Mouse (Mus musculus): ENCODE measurements at regions not wholly inside any gene's neighbourhood (a gene's known extent, or its start where the extent isn't known, plus 50 kb on each side); places are given as distances from the start of the nearest gene placed in this dataset.

DNA sequence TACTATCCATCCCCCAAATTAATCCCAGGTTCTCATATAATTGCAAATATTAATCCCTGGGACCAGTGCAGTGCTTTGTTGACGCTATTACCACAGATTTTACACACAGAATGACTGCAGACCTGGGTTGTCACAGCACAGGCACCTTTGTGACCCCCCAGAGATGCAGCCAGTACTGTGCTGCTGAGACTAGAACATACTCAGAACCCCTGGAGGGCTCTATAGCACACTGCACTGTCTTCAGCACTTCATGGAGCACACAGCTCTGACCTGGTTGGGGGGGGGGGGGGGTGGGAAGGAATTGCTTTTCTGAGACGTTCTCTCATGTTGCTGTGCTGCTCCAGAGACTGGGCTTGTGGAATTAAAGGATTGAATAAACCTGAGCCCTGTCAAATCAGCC is 154.9 kb upstream of the Gm34302 start:
- no peaks in the 10 kb centered on the region for H3K36me3 ChIP-seq (ENCODE audit: poor library complexity, severe bottlenecking)
- WGBS = 29% methylated on average over 2 of the region's 2 CpGs
- 0 out of 2 replicates have a peak, but pooled peaks have one; percentile 27 for ATAC-seq

DNA sequence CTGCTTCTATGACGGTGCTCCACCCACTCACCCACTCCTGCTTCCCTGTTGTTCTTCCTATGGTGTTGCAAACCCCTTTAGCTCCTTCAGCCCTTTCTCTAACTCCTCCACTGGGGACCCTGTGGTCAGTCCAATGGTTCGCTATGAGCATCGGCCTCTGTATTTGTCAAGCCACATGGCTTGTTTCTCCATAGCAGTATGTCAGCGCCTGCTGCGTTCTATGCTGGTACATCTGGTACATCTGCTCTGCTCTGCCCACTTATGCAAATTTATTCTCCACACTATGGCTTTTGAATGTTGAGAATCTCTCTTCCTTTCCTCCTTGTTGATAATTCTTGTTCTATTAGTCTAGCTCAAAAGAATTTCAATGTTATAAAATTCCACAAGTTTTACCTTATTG is 154.2 kb upstream of the Gm34302 start:
- ATAC-seq = peak; percentile 41; the same call in 1 of the 2 replicates
- no peaks in the 10 kb centered on the region for H3K4me1 ChIP-seq
- WGBS = 73% methylated on average over 5 of the region's 5 CpGs
- H3K36me3 ChIP-seq (ENCODE audit: poor library complexity, severe bottlenecking) = no peaks in the 10 kb centered on the region
- H3K9ac ChIP-seq = no peak overlapping the region
- no peaks in the 10 kb centered on the region for H3K9me3 ChIP-seq (replicated peaks)
- no peaks in the 10 kb centered on the region for H3K27me3 ChIP-seq
- H3K27ac ChIP-seq = no peak overlapping the region
- H3K4me3 ChIP-seq = no peak overlapping the region
- H3K4me2 ChIP-seq = no peak overlapping the region

More for the DNA sequence above, 154.9 kb upstream of the Gm34302 start:
- Histone ChIP-seq H3K4me3 (no peak overlapping the region), H3K4me2 (no peak overlapping the region), H3K27ac (no peak overlapping the region), H3K4me1 (no peaks in the 10 kb centered on the region), H3K27me3 (no peaks in the 10 kb centered on the region), H3K9me3 (replicated peaks) (no peaks in the 10 kb centered on the region), H3K9ac (no peak overlapping the region)

DNA sequence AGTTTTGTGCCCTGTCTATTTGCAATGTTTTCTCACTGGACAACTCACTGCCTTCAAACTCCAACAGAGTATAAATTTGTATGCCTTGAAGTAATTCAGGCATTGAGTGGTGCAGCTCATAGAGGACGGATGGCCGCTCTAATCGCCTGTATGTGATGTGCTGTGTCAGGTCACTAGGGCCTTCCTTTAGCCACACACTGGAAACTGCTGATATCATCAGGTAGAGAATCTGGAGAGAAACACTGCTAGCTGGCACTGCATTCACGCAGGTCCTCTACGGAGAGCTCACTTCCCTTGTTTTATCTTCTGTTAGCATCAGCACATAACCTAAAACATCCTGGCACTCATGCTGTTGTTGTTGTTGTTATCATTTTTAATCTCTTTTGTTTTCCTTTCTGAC is 144.0 kb upstream of the Gm34302 start:
- H3K9ac ChIP-seq = no peak overlapping the region
- H3K9me3 ChIP-seq (replicated peaks) = no peaks in the 10 kb centered on the region
- no peak for ATAC-seq
- no peaks in the 10 kb centered on the region for H3K27me3 ChIP-seq
- no peaks in the 10 kb centered on the region for H3K4me1 ChIP-seq
- WGBS = 76% methylated on average over 5 of the region's 5 CpGs
- no peaks in the 10 kb centered on the region for H3K36me3 ChIP-seq (ENCODE audit: poor library complexity, severe bottlenecking)
- no peak overlapping the region for H3K27ac ChIP-seq
- no peak overlapping the region for H3K4me2 ChIP-seq
- no peak overlapping the region for H3K4me3 ChIP-seq

DNA sequence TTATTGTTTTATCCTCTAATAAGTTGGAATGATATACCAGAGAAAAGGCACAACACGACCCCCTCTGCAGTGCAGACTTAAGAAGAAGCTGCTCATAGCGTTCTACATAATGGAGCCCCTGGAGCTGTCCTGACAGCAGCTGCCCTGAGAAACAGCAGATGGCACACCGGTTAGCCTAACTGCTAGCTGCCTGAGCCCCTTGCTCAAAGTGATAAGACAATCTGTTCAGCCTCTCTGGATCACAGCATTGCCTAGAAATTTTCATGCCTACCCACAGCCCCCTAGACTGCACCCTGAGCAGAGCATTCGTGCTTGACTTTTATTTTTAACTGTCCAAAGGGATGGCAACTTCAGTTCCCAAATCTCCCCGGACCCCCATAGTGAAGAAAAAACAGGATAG is 132.4 kb upstream of the Gm34302 start:
- Histone ChIP-seq H3K4me2 (no peak overlapping the region), H3K9me3 (replicated peaks) (no peaks in the 10 kb centered on the region), H3K4me3 (no peak overlapping the region), H3K27ac (no peak overlapping the region), H3K4me1 (no peaks in the 10 kb centered on the region), H3K36me3 (ENCODE audit: poor library complexity, severe bottlenecking) (no peaks in the 10 kb centered on the region), H3K9ac (no peak overlapping the region), H3K27me3 (no peaks in the 10 kb centered on the region)
- ATAC-seq = peak; percentile 92
- 31% methylated on average over 5 of the region's 5 CpGs for WGBS

DNA sequence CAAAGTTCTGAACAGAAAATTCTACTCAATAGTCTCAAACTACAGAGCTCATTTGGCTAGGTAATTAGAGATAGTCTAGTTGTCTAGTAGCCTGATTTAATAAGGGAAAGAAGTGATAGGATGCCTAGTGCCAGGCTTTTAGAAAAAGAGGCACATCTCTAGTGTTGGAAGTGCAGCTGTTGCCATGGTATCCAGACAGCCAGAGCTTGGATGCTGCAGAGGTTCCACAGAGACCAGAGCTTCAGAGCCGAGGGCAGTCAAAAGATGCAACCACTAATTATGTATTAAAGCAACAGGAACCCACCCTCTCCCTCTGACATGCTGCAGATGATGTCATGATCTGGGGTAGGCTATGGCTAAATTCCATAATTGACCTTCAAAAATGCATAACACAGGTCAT is 130.0 kb upstream of the Gm34302 start:
- no peak overlapping the region for H3K4me3 ChIP-seq
- H3K27me3 ChIP-seq = no peaks in the 10 kb centered on the region
- H3K27ac ChIP-seq = no peak overlapping the region
- H3K36me3 ChIP-seq (ENCODE audit: poor library complexity, severe bottlenecking) = no peaks in the 10 kb centered on the region
- H3K9ac ChIP-seq = no peak overlapping the region
- no peak overlapping the region for H3K4me2 ChIP-seq
- H3K9me3 ChIP-seq (replicated peaks) = no peaks in the 10 kb centered on the region
- ATAC-seq = peak; percentile 64; the same call in 1 of the 2 replicates
- peaks cover 7% of the 10 kb centered on the region for H3K4me1 ChIP-seq
- 22% methylated on average over 1 of the region's 1 CpGs for WGBS

DNA sequence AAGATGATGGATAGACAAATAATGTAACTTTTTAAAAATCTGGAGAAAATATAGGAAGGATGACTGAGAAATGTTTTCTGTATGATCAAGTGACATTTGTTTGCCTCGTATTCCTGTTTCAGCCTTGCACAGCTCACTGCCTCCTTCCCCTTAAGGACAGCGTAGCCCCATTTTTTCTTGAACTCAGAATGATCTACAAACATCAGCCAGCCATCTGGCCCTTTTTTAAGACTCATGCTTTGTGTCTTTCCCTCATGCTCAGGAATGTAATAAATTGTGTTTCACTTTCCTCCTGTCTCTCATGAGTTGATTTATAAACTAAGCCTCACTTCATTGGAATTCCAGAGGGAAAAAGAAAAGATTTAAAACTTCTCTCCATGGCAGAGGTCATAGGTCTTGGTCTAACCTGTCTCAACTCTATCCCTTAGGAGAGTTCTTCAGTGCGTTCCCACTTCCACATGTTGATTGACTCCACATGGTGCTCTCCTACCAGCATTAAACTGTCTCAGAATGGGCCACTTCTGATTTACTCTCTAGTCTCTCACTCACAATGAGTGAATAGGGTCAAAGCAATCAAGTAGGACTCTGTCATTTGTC is 129.2 kb upstream of the Gm34302 start:
- H3K9me3 ChIP-seq (replicated peaks) = no peaks in the 10 kb centered on the region
- no peak overlapping the region for H3K9ac ChIP-seq
- 89% methylated on average over 3 of the region's 3 CpGs for WGBS
- H3K4me3 ChIP-seq = no peak overlapping the region
- H3K4me2 ChIP-seq = no peak overlapping the region
- H3K27me3 ChIP-seq = no peaks in the 10 kb centered on the region
- no peak for ATAC-seq
- no peak overlapping the region for H3K27ac ChIP-seq
- H3K36me3 ChIP-seq (ENCODE audit: poor library complexity, severe bottlenecking) = no peaks in the 10 kb centered on the region
- peaks cover 7% of the 10 kb centered on the region for H3K4me1 ChIP-seq

DNA sequence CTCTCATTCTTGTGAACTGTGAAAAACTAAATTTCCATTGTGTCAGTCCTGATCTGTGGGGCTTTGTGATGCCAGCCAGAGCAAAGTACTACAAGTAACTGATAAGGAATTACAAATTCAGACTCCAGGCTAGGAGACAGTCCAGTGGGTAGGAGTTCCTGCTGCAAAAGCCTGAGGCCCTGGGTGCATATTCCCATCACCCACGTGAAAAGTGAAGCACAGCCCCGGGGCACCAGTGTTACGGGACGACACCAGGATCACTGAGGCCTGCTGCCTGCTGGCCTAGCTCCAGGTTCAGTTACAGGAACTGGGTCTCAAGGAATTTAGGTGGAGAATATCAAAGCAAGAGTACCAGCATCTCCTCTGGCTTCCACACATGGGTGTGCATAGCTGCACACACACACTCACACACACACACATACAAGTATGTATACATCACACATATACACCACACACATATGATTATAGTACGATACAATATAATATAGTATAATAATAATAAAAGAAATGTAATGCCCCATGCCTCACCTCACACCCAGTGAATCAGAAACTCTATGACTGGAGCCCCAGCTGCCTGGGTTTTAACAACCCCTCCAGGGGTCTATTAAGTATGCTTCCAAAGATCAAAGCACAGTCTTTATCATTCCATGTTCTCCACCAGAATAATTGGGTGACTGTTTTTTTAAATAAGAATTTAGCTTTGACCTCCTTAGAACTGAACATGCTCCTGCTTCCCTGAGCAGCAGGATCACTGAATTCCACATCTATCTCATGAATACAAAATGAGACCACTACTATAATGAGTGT is 126.6 kb upstream of the Gm34302 start:
- 39% methylated on average over 5 of the region's 5 CpGs for WGBS
- Histone ChIP-seq H3K4me2 (no peak overlapping the region), H3K9ac (no peak overlapping the region), H3K4me3 (no peak overlapping the region), H3K27me3 (no peaks in the 10 kb centered on the region), H3K9me3 (replicated peaks) (no peaks in the 10 kb centered on the region), H3K36me3 (ENCODE audit: poor library complexity, severe bottlenecking) (no peaks in the 10 kb centered on the region), H3K4me1 (peaks cover 7% of the 10 kb centered on the region), H3K27ac (no peak overlapping the region)
- peak; percentile 25; the same call in 1 of the 2 replicates for ATAC-seq

DNA sequence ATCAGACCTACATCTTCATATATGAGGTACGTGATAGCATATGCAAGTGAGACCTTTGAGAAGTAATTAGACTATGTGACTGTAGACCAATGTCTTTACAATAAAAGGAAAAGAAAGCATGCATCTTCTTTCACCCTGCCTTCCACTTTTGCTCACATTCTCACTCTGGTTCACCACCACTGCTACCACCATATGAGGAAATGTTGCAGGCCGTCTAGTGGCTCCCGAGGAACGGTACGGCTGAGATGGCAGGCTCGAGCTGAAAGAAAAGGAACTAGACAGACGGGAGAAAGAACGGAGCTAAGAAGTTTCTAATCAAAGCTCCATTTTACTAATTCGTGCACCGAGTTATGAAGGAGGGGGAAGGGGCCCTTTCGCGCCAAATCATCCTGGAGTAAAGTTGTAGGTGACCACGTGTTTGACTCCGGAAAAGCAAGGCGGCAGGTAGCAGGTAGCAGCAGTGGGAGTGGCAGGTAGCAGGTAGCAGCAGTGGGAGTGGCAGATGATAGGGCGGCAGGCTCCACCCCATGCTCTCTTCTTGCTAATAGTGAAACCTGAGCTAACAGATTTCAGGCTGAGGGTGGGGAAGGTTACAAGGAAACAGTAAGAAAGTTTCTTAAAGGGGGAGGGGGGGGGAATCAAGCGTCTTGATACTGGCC is 125.9 kb upstream of the Gm34302 start:
- no peak overlapping the region for H3K9ac ChIP-seq
- H3K27ac ChIP-seq = no peak overlapping the region
- H3K36me3 ChIP-seq (ENCODE audit: poor library complexity, severe bottlenecking) = no peaks in the 10 kb centered on the region
- peak overlapping the region; percentile 28; the same call in 1 of the 2 replicates for H3K4me2 ChIP-seq
- 24% methylated on average over 17 of the region's 17 CpGs for WGBS
- no peaks in the 10 kb centered on the region for H3K27me3 ChIP-seq
- H3K9me3 ChIP-seq (replicated peaks) = no peaks in the 10 kb centered on the region
- H3K4me3 ChIP-seq = no peak overlapping the region
- H3K4me1 ChIP-seq = peaks cover 7% of the 10 kb centered on the region
- ATAC-seq = 0 out of 2 replicates have a peak, but pooled peaks have one; percentile 9

DNA sequence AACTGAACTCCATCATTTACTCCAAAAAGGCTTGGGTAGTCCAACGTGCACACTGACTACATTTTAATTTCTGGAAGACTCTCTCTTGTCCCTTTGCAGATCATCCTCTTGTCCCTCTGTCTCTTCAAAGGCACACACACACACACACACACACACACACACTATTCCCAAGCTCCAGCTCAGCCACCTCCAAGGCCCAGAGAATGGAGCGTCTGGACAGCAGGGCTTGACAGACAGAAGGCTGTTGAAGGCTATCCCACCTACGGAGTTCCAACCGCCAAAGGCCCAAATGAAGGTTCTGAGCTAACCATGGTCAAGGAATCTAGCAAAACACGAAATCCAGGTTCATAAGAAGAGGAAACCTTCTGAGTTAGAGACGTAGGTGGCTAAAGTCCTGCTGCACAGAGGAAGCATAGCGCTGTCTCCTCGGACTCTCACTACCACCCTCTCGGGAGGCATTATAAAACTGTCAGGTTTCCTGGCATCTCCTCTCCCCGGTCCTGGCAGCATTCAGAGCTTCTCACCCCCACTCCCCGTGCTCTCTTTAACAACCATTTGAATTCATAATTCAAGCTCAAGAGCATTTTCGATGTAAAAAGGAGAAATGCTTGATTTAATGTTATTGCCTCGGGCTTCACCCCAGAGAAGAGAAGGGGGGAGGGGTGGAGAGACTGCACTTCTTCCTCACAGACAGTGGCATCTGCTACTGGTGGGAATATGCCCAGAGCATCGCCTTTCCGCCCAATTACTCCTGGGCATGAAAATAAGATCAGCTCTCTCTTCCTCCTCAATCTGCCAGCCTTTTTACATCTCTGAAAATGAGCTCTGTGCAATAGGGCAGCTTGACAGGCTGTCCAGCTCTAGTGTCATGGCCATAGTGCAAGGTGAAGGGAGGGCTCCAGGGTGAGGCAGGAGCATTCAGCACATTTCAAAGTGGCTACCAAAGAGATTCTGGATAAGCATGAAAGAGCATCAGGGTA is 99.3 kb upstream of the Gm34302 start:
- 77% methylated on average over 15 of the region's 15 CpGs for WGBS
- Histone ChIP-seq H3K27ac (peak overlapping the region; percentile 22; the same call in 1 of the 2 replicates), H3K4me2 (no peak overlapping the region)

DNA sequence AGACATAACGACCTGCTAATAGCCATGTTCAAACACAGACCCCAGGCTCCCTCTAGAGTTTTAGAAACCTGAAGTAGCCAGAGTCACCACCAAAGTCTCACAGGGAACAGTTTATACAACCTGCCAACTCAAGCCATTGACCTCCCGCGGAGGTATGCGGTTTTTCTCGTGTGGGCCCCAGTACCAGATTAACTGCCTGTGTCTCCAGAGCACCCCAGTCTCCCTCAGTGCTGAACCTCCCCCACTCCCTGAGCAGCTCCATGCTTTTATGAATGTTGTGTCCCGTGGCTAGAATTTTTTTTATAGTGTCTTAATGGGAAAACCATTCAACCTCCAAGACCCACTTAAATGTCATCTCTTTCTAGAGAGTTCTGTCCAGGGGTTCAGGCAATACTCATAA is 98.5 kb upstream of the Gm34302 start:
- no peaks in the 10 kb centered on the region for H3K4me1 ChIP-seq
- H3K9ac ChIP-seq = no peak overlapping the region
- no peaks in the 10 kb centered on the region for H3K9me3 ChIP-seq (replicated peaks)
- H3K4me2 ChIP-seq = no peak overlapping the region
- whole genome bisulfite sequencing = 50% methylated on average over 6 of the region's 6 CpGs
- no peak for ATAC-seq
- H3K27ac ChIP-seq = no peak overlapping the region
- no peak overlapping the region for H3K4me3 ChIP-seq
- H3K27me3 ChIP-seq = no peaks in the 10 kb centered on the region
- H3K36me3 ChIP-seq (ENCODE audit: poor library complexity, severe bottlenecking) = no peaks in the 10 kb centered on the region

More for the DNA sequence above, 99.3 kb upstream of the Gm34302 start:
- Histone ChIP-seq H3K9ac (no peak overlapping the region), H3K36me3 (ENCODE audit: poor library complexity, severe bottlenecking) (no peaks in the 10 kb centered on the region), H3K27me3 (no peaks in the 10 kb centered on the region), H3K9me3 (replicated peaks) (no peaks in the 10 kb centered on the region), H3K4me3 (no peak overlapping the region), H3K4me1 (no peaks in the 10 kb centered on the region)
- peak; percentile 75 for ATAC-seq

DNA sequence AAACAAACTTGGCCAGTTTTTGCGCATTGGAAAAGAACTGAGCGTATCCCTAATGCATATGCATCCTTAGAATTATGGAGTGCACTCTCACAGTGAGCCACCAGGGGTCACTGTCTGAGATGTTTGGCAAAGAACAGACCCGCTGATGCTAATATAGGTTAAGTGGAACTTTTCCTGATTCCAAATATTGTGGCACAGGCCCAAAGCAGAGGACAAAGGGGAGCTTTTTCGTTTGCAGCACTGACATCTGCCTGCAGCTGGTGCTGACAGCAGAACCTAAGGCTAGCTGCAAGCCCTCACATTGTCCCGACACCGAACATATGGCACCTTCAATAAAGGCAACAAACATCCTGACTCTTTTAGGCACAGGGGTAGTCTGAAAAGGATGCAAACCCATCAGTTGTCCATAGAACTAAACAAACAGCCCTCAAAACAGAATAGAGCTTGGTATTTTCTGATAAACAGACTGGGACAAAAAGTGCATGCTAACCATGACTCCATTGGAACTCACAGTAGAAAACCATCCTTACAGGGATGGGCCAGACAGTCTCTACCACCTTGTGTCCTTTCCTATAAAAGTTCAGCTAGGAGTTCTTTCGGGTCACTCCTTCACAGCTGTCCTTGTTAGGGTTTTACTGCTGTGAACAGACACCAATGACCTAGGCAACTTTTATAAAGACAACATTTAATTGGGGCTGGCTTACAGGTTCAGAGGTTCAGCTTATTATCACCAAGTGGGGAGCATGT is 87.1 kb upstream of the Gm34302 start:
- Histone ChIP-seq H3K4me2 (no peak overlapping the region), H3K36me3 (ENCODE audit: poor library complexity, severe bottlenecking) (no peaks in the 10 kb centered on the region), H3K9me3 (replicated peaks) (no peaks in the 10 kb centered on the region), H3K27ac (no peak overlapping the region), H3K9ac (no peak overlapping the region), H3K27me3 (no peaks in the 10 kb centered on the region), H3K4me1 (peaks cover 4% of the 10 kb centered on the region; the same call in 1 of the 2 replicates), H3K4me3 (no peak overlapping the region)
- 42% methylated on average over 7 of the region's 7 CpGs for WGBS
- ATAC-seq = peak; percentile 95

All from forebrain, embryonic 13.5 days (tissue).